Mouse (Mus musculus): ENCODE results near the gene Unk. TPM values are rescaled to one million over a fixed set of nuclear protein-coding genes. Genes with fewer than 3 reads are reported as not detected.
A peak's percentile ranks its signal among the peaks of the same experiment; 100 is the strongest.

The Unk gene
- polyA plus RNA-seq, 1 experiment from 2014 or later = 19.3 TPM

GRCm38 (mm10) chr11:116108464-116109137 lies 78.5 kb downstream of the Unk start:
- ATAC-seq (ENCODE audit: insufficient number of reproducible peaks, insufficient read depth, low FRiP score, low read depth) = no peak
- Histone ChIP-seq H3K36me3 (ENCODE audit: control insufficient read depth, insufficient read depth, low read length) (peaks cover 28% of the 10 kb centered on the region), H3K4me2 (ENCODE audit: low read length) (peak overlapping the region; percentile 79), H3K4me3 (ENCODE audit: control insufficient read depth in 1 of 2, insufficient read depth in 1 of 2, low read depth in 1 of 2, low read length in 2 of 2) (peak overlapping the region; percentile 71 to 88), H3K9ac (ENCODE audit: low read length) (peak overlapping the region; percentile 95), H3K27ac (replicated peaks in 1 of 2; ENCODE audit: control insufficient read depth in 1 of 2, insufficient read depth in 1 of 2, low read depth in 2 of 2, low read length in 2 of 2) (peak overlapping the region; percentile 68 to 83), H3K9me3 (ENCODE audit: control insufficient read depth, low read length) (no peaks in the 10 kb centered on the region), H3K4me1 (ENCODE audit: control insufficient read depth in 2 of 2, insufficient read depth in 2 of 2, low read length in 2 of 2) (peaks cover 37 to 56% of the 10 kb centered on the region in 2 experiments), H3K27me3 (ENCODE audit: control insufficient read depth, insufficient read depth, low read length) (no peaks in the 10 kb centered on the region)
- WGBS = 7% methylated on average over 23 of the region's 23 CpGs

DNA sequence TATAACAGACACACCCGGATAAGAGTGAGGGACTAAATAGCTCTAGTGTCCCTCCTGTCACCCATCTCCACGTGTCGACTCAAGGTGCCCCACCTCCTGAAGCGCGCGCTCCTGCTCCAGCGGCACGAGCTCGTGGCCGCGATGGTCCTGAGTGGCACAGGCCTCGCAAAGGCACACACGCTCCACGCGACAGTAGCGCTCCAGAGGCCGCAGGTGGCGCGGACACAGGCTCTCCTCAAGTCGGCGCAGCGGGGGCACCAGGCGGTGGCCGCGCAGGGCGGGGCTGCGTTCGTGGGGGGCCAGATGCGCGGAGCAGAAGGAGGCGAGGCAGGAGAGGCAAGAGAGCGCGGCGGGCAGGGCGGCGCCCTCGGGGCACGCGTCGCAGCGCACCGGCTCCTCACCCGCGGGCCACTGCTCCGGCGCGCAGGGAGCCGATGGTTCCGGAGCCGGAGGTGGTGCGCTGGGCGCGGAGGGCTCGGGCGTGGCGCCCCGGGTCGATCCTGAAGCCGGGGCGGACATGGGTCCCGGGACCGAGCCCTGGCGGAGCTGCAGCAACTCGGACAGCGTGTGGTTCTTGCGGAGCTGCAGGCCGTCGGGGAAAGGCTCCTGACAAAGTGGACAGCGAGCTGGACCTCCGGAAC lies 79.4 kb downstream of the Unk start:
- peak overlapping the region; percentile 71 to 88 for H3K4me3 ChIP-seq (ENCODE audit: control insufficient read depth in 1 of 2, insufficient read depth in 1 of 2, low read depth in 1 of 2, low read length in 2 of 2)
- H3K4me1 ChIP-seq (ENCODE audit: control insufficient read depth in 2 of 2, insufficient read depth in 2 of 2, low read length in 2 of 2) = peaks cover 29 to 46% of the 10 kb centered on the region in 2 experiments
- no peaks in the 10 kb centered on the region for H3K27me3 ChIP-seq (ENCODE audit: control insufficient read depth, insufficient read depth, low read length)
- no peak for ATAC-seq (ENCODE audit: insufficient number of reproducible peaks, insufficient read depth, low FRiP score, low read depth)
- H3K9me3 ChIP-seq (ENCODE audit: control insufficient read depth, low read length) = no peaks in the 10 kb centered on the region
- peak overlapping the region; percentile 79 for H3K4me2 ChIP-seq (ENCODE audit: low read length)
- H3K36me3 ChIP-seq (ENCODE audit: control insufficient read depth, insufficient read depth, low read length) = peaks cover 28% of the 10 kb centered on the region
- WGBS = under 1% methylated on average over 70 of the region's 70 CpGs
- H3K9ac ChIP-seq (ENCODE audit: low read length) = peak overlapping the region; percentile 95
- peak overlapping the region; percentile 68 to 83 for H3K27ac ChIP-seq (replicated peaks in 1 of 2; ENCODE audit: control insufficient read depth in 1 of 2, insufficient read depth in 1 of 2, low read depth in 2 of 2, low read length in 2 of 2)

DNA sequence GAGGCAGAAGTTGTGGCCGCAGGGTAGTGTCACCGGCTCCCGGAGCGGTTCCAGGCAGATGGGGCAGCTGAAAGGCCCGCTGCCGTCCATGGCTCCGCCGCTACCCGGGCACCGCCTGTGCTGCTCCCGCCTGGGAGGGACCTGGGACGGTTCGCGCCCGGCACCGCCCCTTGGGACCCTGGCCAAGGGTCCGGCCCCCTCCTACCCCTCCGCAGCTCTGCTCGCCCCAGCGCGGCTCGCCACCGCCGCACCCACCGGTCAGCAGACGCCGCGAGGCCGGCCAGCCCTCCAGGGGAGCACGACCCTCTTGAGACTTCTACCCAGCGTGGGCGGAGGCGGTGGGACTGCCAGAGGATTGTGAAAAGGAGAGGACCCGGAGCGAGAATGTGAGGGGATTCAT lies 80.0 kb downstream of the Unk start:
- Histone ChIP-seq H3K9me3 (ENCODE audit: control insufficient read depth, low read length) (no peaks in the 10 kb centered on the region), H3K27me3 (ENCODE audit: control insufficient read depth, insufficient read depth, low read length) (no peaks in the 10 kb centered on the region), H3K4me3 (ENCODE audit: control insufficient read depth in 1 of 2, insufficient read depth in 1 of 2, low read depth in 1 of 2, low read length in 2 of 2) (peak overlapping the region; percentile 71 to 88), H3K4me2 (ENCODE audit: low read length) (peak overlapping the region; percentile 79), H3K27ac (replicated peaks in 1 of 2; ENCODE audit: control insufficient read depth in 1 of 2, insufficient read depth in 1 of 2, low read depth in 2 of 2, low read length in 2 of 2) (peak overlapping the region; percentile 68 to 83), H3K4me1 (ENCODE audit: control insufficient read depth in 2 of 2, insufficient read depth in 2 of 2, low read length in 2 of 2) (peaks cover 27 to 40% of the 10 kb centered on the region in 2 experiments), H3K36me3 (ENCODE audit: control insufficient read depth, insufficient read depth, low read length) (peaks cover 28% of the 10 kb centered on the region), H3K9ac (ENCODE audit: low read length) (peak overlapping the region; percentile 95)
- peak; percentile 85 for ATAC-seq (ENCODE audit: insufficient number of reproducible peaks, insufficient read depth, low FRiP score, low read depth)
- WGBS = under 1% methylated on average over 35 of the region's 35 CpGs

GRCm38 (mm10) chr11:116110540-116110939 lies 80.4 kb downstream of the Unk start:
- Histone ChIP-seq H3K27me3 (ENCODE audit: control insufficient read depth, insufficient read depth, low read length) (no peaks in the 10 kb centered on the region), H3K27ac (replicated peaks in 1 of 2; ENCODE audit: control insufficient read depth in 1 of 2, insufficient read depth in 1 of 2, low read depth in 2 of 2, low read length in 2 of 2) (peak overlapping the region; percentile 68 to 83), H3K36me3 (ENCODE audit: control insufficient read depth, insufficient read depth, low read length) (peaks cover 25% of the 10 kb centered on the region), H3K9ac (ENCODE audit: low read length) (peak overlapping the region; percentile 95), H3K9me3 (ENCODE audit: control insufficient read depth, low read length) (no peaks in the 10 kb centered on the region), H3K4me2 (ENCODE audit: low read length) (peak overlapping the region; percentile 79), H3K4me3 (ENCODE audit: control insufficient read depth in 1 of 2, insufficient read depth in 1 of 2, low read depth in 1 of 2, low read length in 2 of 2) (peak overlapping the region; percentile 71 to 88), H3K4me1 (ENCODE audit: control insufficient read depth in 2 of 2, insufficient read depth in 2 of 2, low read length in 2 of 2) (peaks cover 27 to 37% of the 10 kb centered on the region in 2 experiments)
- WGBS = 7% methylated on average over 10 of the region's 10 CpGs
- 0 out of 2 replicates have a peak, but pooled peaks have one; percentile 4 for ATAC-seq (ENCODE audit: insufficient number of reproducible peaks, insufficient read depth, low FRiP score, low read depth)

Other genes starting within 250 kb of the Unk start
- 21.0 and 21.1 TPM in 2 replicates for gene Caskin2, start 216.7 kb upstream of the Unk start, polyA plus RNA-seq (2014; fragmentation: Nextera tagmentation; extraction: Ambion mirVana)
- gene Tsen54, start 215.6 kb upstream of the Unk start, polyA plus RNA-seq (2014; fragmentation: Nextera tagmentation; extraction: Ambion mirVana) = 18.9 and 24.2 TPM in 2 replicates
- gene Llgl2, start 206.3 kb upstream of the Unk start, polyA plus RNA-seq (2014; fragmentation: Nextera tagmentation; extraction: Ambion mirVana) = 14.5 and 15.5 TPM in 2 replicates
- 0.09 and 0.22 TPM in 2 replicates for gene Myo15b, start 171.9 kb upstream of the Unk start, polyA plus RNA-seq (2014; fragmentation: Nextera tagmentation; extraction: Ambion mirVana)
- 48.5 and 51.5 TPM in 2 replicates for gene Smim5, start 130.4 kb upstream of the Unk start, polyA plus RNA-seq (2014; fragmentation: Nextera tagmentation; extraction: Ambion mirVana)
- 1.0 and 2.1 TPM in 2 replicates for gene Smim6, start 118.3 kb upstream of the Unk start, polyA plus RNA-seq (2014; fragmentation: Nextera tagmentation; extraction: Ambion mirVana)
- 20.1 and 22.9 TPM in 2 replicates for gene Sap30bp, start 97.0 kb upstream of the Unk start, polyA plus RNA-seq (2014; fragmentation: Nextera tagmentation; extraction: Ambion mirVana)
- gene Recql5, start 96.8 kb upstream of the Unk start, polyA plus RNA-seq (2014; fragmentation: Nextera tagmentation; extraction: Ambion mirVana) = 8.2 and 9.6 TPM in 2 replicates
- gene Itgb4, start 55.6 kb upstream of the Unk start, polyA plus RNA-seq (2014; fragmentation: Nextera tagmentation; extraction: Ambion mirVana) = 0.84 and 0.93 TPM in 2 replicates
- 126 and 128 TPM in 2 replicates for gene Galk1, start 17.6 kb upstream of the Unk start, polyA plus RNA-seq (2014; fragmentation: Nextera tagmentation; extraction: Ambion mirVana)
- 649 and 684 TPM in 2 replicates for gene H3f3b, start 2.4 kb upstream of the Unk start, polyA plus RNA-seq (2014; fragmentation: Nextera tagmentation; extraction: Ambion mirVana)
- 0.66 and 0.69 TPM in 2 replicates for gene Unc13d, start 47.6 kb downstream of the Unk start, polyA plus RNA-seq (2014; fragmentation: Nextera tagmentation; extraction: Ambion mirVana)
- 139 and 141 TPM in 2 replicates for gene Wbp2, start 56.7 kb downstream of the Unk start, polyA plus RNA-seq (2014; fragmentation: Nextera tagmentation; extraction: Ambion mirVana)
- gene Trim47, start 96.9 kb downstream of the Unk start, polyA plus RNA-seq (2014; fragmentation: Nextera tagmentation; extraction: Ambion mirVana) = 63.3 and 66.1 TPM in 2 replicates
- gene Trim65, start 100.8 kb downstream of the Unk start, polyA plus RNA-seq (2014; fragmentation: Nextera tagmentation; extraction: Ambion mirVana) = 3.8 and 4.8 TPM in 2 replicates
- gene Mrpl38, start 108.5 kb downstream of the Unk start, polyA plus RNA-seq (2014; fragmentation: Nextera tagmentation; extraction: Ambion mirVana) = 92.3 and 96.6 TPM in 2 replicates
- 13.6 and 14.9 TPM in 2 replicates for gene Fbf1, start 137.8 kb downstream of the Unk start, polyA plus RNA-seq (2014; fragmentation: Nextera tagmentation; extraction: Ambion mirVana)
- gene Ten1, start 168.5 kb downstream of the Unk start, polyA plus RNA-seq (2014; fragmentation: Nextera tagmentation; extraction: Ambion mirVana) = 85.1 and 89.4 TPM in 2 replicates
- 36.8 and 39.6 TPM in 2 replicates for gene Acox1, start 168.7 kb downstream of the Unk start, polyA plus RNA-seq (2014; fragmentation: Nextera tagmentation; extraction: Ambion mirVana)
- 0.58 and 0.63 TPM in 2 replicates for gene Evpl, start 207.8 kb downstream of the Unk start, polyA plus RNA-seq (2014; fragmentation: Nextera tagmentation; extraction: Ambion mirVana)
- gene Srp68, start 243.9 kb downstream of the Unk start, polyA plus RNA-seq (2014; fragmentation: Nextera tagmentation; extraction: Ambion mirVana) = 55.5 and 57.7 TPM in 2 replicates